Mouse (Mus musculus) embryonic fibroblast, embryonic 13.5 days (primary cell): ENCODE results near the gene Litaf.

Experiments used
- CTCF ChIP-seq: IDR thresholded peaks from 2 replicates; pipeline ENCODE4 v1.5.1; 2011; ENCODE audit warnings: mild to moderate bottlenecking, control low read depth, low read length, moderate library complexity, borderline replicate concordance; ENCODE audit not compliant: insufficient read depth
- POLR2A ChIP-seq: IDR thresholded peaks from 2 replicates; pipeline ENCODE4 v1.6.1; 2011; ENCODE audit warnings: low read depth, mild to moderate bottlenecking, control low read depth, low read length, moderate library complexity

GRCm38 (mm10) chr16:11055916-11056315, 10.0 kb downstream of the Litaf start:
- TF ChIP-seq CTCF (no peak), POLR2A (no peak)
